In genomic region chr5:84320138-84320537, GRCm38 (mm10) we compare ENCODE assay signal across 21 mouse cellular contexts.
DNase-seq lines count a peak whose midpoint lies in the region; ATAC-seq lines count a peak whose summit lies in the region.
"Had no signal": no experiment of that assay in that cellular context is flagged by ENCODE, and none has a peak within 500 bp of the region (broad histone marks: within the 10 kb centered on the region; RNA-seq: fewer than 3 reads in every experiment).

No protein-coding gene starts in this region.

- no peaks in the 10 kb centered on the region for H3K4me1 ChIP-seq in embryonic facial prominence, embryonic 14.5 days (ENCODE audit: control insufficient read depth, insufficient read depth, low read length)
- peaks cover 3% of the 10 kb centered on the region; the same call in 1 of the 2 replicates for H3K4me1 ChIP-seq in embryonic facial prominence, embryonic 10.5 days
- H3K4me1 ChIP-seq in midbrain, embryonic 11.5 days (ENCODE audit: control insufficient read depth, insufficient read depth, low read length), result peaks cover 28% of the 10 kb centered on the region
- peaks cover 15% of the 10 kb centered on the region; the same call in 1 of the 2 replicates for H3K4me1 ChIP-seq in midbrain, embryonic 14.5 days (ENCODE audit: control insufficient read depth, insufficient read depth, low read length)
- H3K4me1 ChIP-seq: embryonic facial prominence, embryonic 15.5 days had no signal

- peak; percentile 39 for DNase-seq in embryonic facial prominence, embryonic 14.5 days (ENCODE audit: low spot score)
- no peak for DNase-seq in embryonic facial prominence, embryonic 10.5 days (ENCODE audit: low spot score)
- no peak for DNase-seq in midbrain, embryonic 11.5 days (ENCODE audit: low spot score, missing footprints)
- no peak for DNase-seq in midbrain, embryonic 14.5 days
- DNase-seq in retina, postnatal 1 day, result peak; percentile 91
- no peak for DNase-seq in embryo, embryonic 10 days (ENCODE audit: low spot score)
- DNase-seq: adrenal gland, postnatal 10 days; adrenal gland, postnatal 36 days; cerebellum, adult 18-20 months; cerebellum, adult 9-10 months; cerebellum, postnatal 14 days; embryo, embryonic 11 days; gastrocnemius, postnatal 10 days; gastrocnemius, postnatal 36 days; heart, adult 2 months had no signal

- 39% methylated on average over 4 of the region's 4 CpGs for whole genome bisulfite sequencing in embryonic facial prominence, embryonic 14.5 days
- WGBS in embryonic facial prominence, embryonic 10.5 days, result 60% methylated on average over 4 of the region's 4 CpGs
- WGBS in midbrain, embryonic 11.5 days, result 24% methylated on average over 4 of the region's 4 CpGs
- 5% methylated on average over 4 of the region's 4 CpGs for WGBS in midbrain, embryonic 14.5 days

- no peaks in the 10 kb centered on the region for H3K27me3 ChIP-seq in embryonic facial prominence, embryonic 14.5 days (replicated peaks; ENCODE audit: control insufficient read depth, insufficient read depth, low read length)
- H3K27me3 ChIP-seq in embryonic facial prominence, embryonic 10.5 days (replicated peaks; ENCODE audit: low read depth, poor library complexity, severe bottlenecking), result no peaks in the 10 kb centered on the region
- H3K27me3 ChIP-seq in midbrain, embryonic 11.5 days (ENCODE audit: control insufficient read depth, insufficient read depth, low read length), result no peaks in the 10 kb centered on the region
- no peaks in the 10 kb centered on the region; the same call in 1 of the 2 replicates for H3K27me3 ChIP-seq in midbrain, embryonic 14.5 days (ENCODE audit: control insufficient read depth, insufficient read depth, low read length)
- H3K27me3 ChIP-seq: embryonic facial prominence, embryonic 15.5 days; hindbrain, embryonic 12.5 days; hindbrain, embryonic 15.5 days had no signal

- H3K27ac ChIP-seq in embryonic facial prominence, embryonic 14.5 days (replicated peaks; ENCODE audit: low read depth, low read length), result no peak overlapping the region
- no peak overlapping the region for H3K27ac ChIP-seq in embryonic facial prominence, embryonic 10.5 days (replicated peaks)
- no peak overlapping the region for H3K27ac ChIP-seq in midbrain, embryonic 11.5 days (ENCODE audit: low read depth, low read length)
- no peak overlapping the region for H3K27ac ChIP-seq in midbrain, embryonic 14.5 days (replicated peaks; ENCODE audit: low read depth, low read length)
- H3K27ac ChIP-seq: embryonic facial prominence, embryonic 15.5 days; heart, adult 2 months; hindbrain, embryonic 12.5 days; hindbrain, embryonic 15.5 days had no signal

- no peak overlapping the region for H3K4me3 ChIP-seq in embryonic facial prominence, embryonic 14.5 days (ENCODE audit: low read depth, low read length)
- H3K4me3 ChIP-seq in embryonic facial prominence, embryonic 10.5 days, result no peak overlapping the region
- H3K4me3 ChIP-seq in midbrain, embryonic 11.5 days (ENCODE audit: low read depth, low read length), result no peak overlapping the region
- no peak overlapping the region for H3K4me3 ChIP-seq in midbrain, embryonic 14.5 days (replicated peaks; ENCODE audit: low read depth, low read length)
- H3K4me3 ChIP-seq: embryonic facial prominence, embryonic 15.5 days; heart, adult 2 months; hindbrain, embryonic 12.5 days; hindbrain, embryonic 15.5 days had no signal

- ATAC-seq in embryonic facial prominence, embryonic 14.5 days (ENCODE audit: low read depth), result peak; percentile 33; the same call in 1 of the 2 replicates
- ATAC-seq in midbrain, embryonic 11.5 days (ENCODE audit: low FRiP score), result peak; percentile 57
- no peak for ATAC-seq in midbrain, embryonic 14.5 days (ENCODE audit: low FRiP score, low TSS enrichment)
- ATAC-seq: forebrain, embryonic 16.5 days; Patski had no signal

- H3K9me3 ChIP-seq in embryonic facial prominence, embryonic 14.5 days (ENCODE audit: control insufficient read depth, low read length), result no peaks in the 10 kb centered on the region
- no peaks in the 10 kb centered on the region for H3K9me3 ChIP-seq in embryonic facial prominence, embryonic 10.5 days
- no peaks in the 10 kb centered on the region for H3K9me3 ChIP-seq in midbrain, embryonic 11.5 days (ENCODE audit: control insufficient read depth, low read length)
- no peaks in the 10 kb centered on the region for H3K9me3 ChIP-seq in midbrain, embryonic 14.5 days (ENCODE audit: control insufficient read depth, low read length)
- H3K9me3 ChIP-seq: embryonic facial prominence, embryonic 15.5 days; hindbrain, embryonic 12.5 days; hindbrain, embryonic 15.5 days had no signal

- H3K9ac ChIP-seq in embryonic facial prominence, embryonic 14.5 days (ENCODE audit: low read depth, low read length), result no peak overlapping the region
- no peak overlapping the region for H3K9ac ChIP-seq in midbrain, embryonic 11.5 days (ENCODE audit: low read length)
- H3K9ac ChIP-seq in midbrain, embryonic 14.5 days (replicated peaks; ENCODE audit: low read length), result no peak overlapping the region
- H3K9ac ChIP-seq: embryonic facial prominence, embryonic 15.5 days; hindbrain, embryonic 12.5 days; hindbrain, embryonic 15.5 days had no signal

- no peak overlapping the region for H3K4me2 ChIP-seq in embryonic facial prominence, embryonic 14.5 days (ENCODE audit: low read depth, low read length)
- H3K4me2 ChIP-seq in midbrain, embryonic 11.5 days, result 0 out of 2 replicates have a peak overlapping the region, but pooled peaks have one; percentile 15
- H3K4me2 ChIP-seq in midbrain, embryonic 14.5 days (ENCODE audit: low read length), result no peak overlapping the region
- H3K4me2 ChIP-seq: embryonic facial prominence, embryonic 15.5 days; heart, embryonic 11.5 days; hindbrain, embryonic 12.5 days; hindbrain, embryonic 15.5 days had no signal

- no peaks in the 10 kb centered on the region for H3K36me3 ChIP-seq in embryonic facial prominence, embryonic 14.5 days (ENCODE audit: control insufficient read depth, insufficient read depth, low read length)
- H3K36me3 ChIP-seq in embryonic facial prominence, embryonic 10.5 days (replicated peaks), result no peaks in the 10 kb centered on the region
- H3K36me3 ChIP-seq in midbrain, embryonic 11.5 days (ENCODE audit: control insufficient read depth, insufficient read depth, low read length), result no peaks in the 10 kb centered on the region
- H3K36me3 ChIP-seq in midbrain, embryonic 14.5 days (ENCODE audit: control insufficient read depth, insufficient read depth, low read length), result no peaks in the 10 kb centered on the region
- H3K36me3 ChIP-seq: embryonic facial prominence, embryonic 15.5 days; hindbrain, embryonic 12.5 days; hindbrain, embryonic 15.5 days had no signal

Comparison
In these comparisons a context has a peak if more than half of its experiments do, and no peak if none do; other contexts are left out.
1. DNase-seq: peak in embryonic facial prominence, embryonic 14.5 days (single experiment) and retina, postnatal 1 day (single experiment); none in embryonic facial prominence, embryonic 10.5 days (single experiment), midbrain, embryonic 11.5 days (single experiment), midbrain, embryonic 14.5 days (single experiment) and embryo, embryonic 10 days (single experiment).